8 mouse cellular contexts compared by ENCODE assay signal in the genomic region with DNA sequence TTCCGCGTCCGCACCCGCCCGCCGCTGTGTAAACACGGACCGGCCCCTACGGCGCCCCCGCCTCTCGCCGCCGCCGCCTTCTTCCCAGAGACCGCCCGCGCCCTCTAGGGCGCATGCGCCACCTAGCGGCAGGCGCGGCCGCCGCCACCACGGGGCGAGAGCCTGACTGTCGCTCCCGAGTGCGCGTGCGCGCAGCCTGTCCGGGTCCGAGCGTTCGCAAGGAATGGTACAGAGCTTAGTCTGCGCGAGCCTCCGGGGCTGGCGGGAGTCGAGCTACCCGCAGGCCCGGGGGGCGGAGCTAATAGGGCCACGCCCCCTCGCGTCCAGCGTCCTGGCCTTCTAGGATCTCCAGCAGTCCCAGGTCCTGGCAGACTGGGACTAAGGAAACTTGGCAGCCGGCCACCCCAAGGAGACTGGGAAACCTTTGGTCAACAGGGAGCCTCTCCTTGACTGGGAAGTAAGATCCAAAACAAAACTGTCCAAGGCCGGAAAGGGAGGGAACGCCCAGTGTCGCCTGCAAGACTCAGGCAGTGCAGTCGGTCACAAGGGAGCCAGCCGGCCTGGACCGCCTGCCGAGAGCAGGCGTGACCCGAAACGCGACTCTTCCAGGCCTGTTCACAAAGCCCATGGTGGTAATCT. TPM values are rescaled to one million over a fixed set of nuclear protein-coding genes. Genes with fewer than 3 reads are reported as not detected.
DNase-seq lines count a peak whose midpoint lies in the region; ATAC-seq lines count a peak whose summit lies in the region.

A gene (minus strand): TSS at position 303 of the 639 bp plus-strand sequence.

- peak within 1 kb of the TSS; percentile 84 for H3K4me3 ChIP-seq in brown adipose tissue, adult 24 weeks (ENCODE audit: insufficient read depth, low read depth, low read length)
- H3K4me3 ChIP-seq in heart, embryonic 14.5 days (ENCODE audit: control insufficient read depth in 1 of 2, insufficient read depth in 1 of 2, low read depth in 1 of 2, low read length in 2 of 2), result peak within 1 kb of the TSS; percentile 73 to 94
- peak within 1 kb of the TSS; percentile 98 for H3K4me3 ChIP-seq in liver, embryonic 13.5 days (replicated peaks)
- H3K4me3 ChIP-seq in stomach, embryonic 16.5 days (replicated peaks; ENCODE audit: low read length), result peak within 1 kb of the TSS; percentile 73

- WGBS in heart, embryonic 14.5 days, result under 1% methylated on average over 51 of the region's 61 CpGs
- WGBS in liver, embryonic 13.5 days (ENCODE audit: insufficient replicate concordance), result 1% methylated on average over 61 of the region's 61 CpGs
- under 1% methylated on average over 58 of the region's 61 CpGs for WGBS in stomach, embryonic 16.5 days

- peak; percentile 96 for ATAC-seq in heart, embryonic 14.5 days (ENCODE audit: insufficient number of reproducible peaks, insufficient read depth, low FRiP score, low read depth)
- peak; percentile 95 for ATAC-seq in liver, embryonic 13.5 days (ENCODE audit: low read depth)
- peak; percentile 96 for ATAC-seq in stomach, embryonic 16.5 days (ENCODE audit: insufficient read depth, low FRiP score)

- H3K9ac ChIP-seq in heart, embryonic 14.5 days (ENCODE audit: low read length), result peak within 1 kb of the TSS; percentile 97
- H3K9ac ChIP-seq in liver, embryonic 13.5 days, result peak within 1 kb of the TSS; percentile 100
- peak within 1 kb of the TSS; percentile 96 for H3K9ac ChIP-seq in stomach, embryonic 16.5 days (ENCODE audit: low read length)

- peak within 1 kb of the TSS; percentile 88 for H3K27ac ChIP-seq in brown adipose tissue, adult 24 weeks (replicated peaks; ENCODE audit: low read depth, low read length)
- peak within 1 kb of the TSS; percentile 98 to 99 for H3K27ac ChIP-seq in heart, embryonic 14.5 days (replicated peaks in 1 of 2; ENCODE audit: control insufficient read depth in 1 of 2, insufficient read depth in 1 of 2, low read depth in 2 of 2, low read length in 2 of 2)
- H3K27ac ChIP-seq in liver, embryonic 13.5 days, result peak within 1 kb of the TSS; percentile 98
- peak within 1 kb of the TSS; percentile 99 for H3K27ac ChIP-seq in stomach, embryonic 16.5 days (ENCODE audit: low read length)

- H3K36me3 ChIP-seq in heart, embryonic 14.5 days (ENCODE audit: control insufficient read depth, insufficient read depth, low read length), result no peaks in the 10 kb centered on the region
- no peaks in the 10 kb centered on the region for H3K36me3 ChIP-seq in liver, embryonic 13.5 days
- no peaks in the 10 kb centered on the region for H3K36me3 ChIP-seq in stomach, embryonic 16.5 days (ENCODE audit: control insufficient read depth, insufficient read depth, low read length)

- no peaks in the 10 kb centered on the region for H3K27me3 ChIP-seq in heart, embryonic 14.5 days (ENCODE audit: control insufficient read depth, insufficient read depth, low read length)
- no peaks in the 10 kb centered on the region for H3K27me3 ChIP-seq in liver, embryonic 13.5 days
- no peaks in the 10 kb centered on the region for H3K27me3 ChIP-seq in stomach, embryonic 16.5 days (ENCODE audit: control insufficient read depth, insufficient read depth, low read length)

- peak; percentile 95 for DNase-seq in CD4-positive, CD25-positive, alpha-beta regulatory T cell, adult 2 months (ENCODE audit: low read depth, low spot score)
- peak; percentile 97 for DNase-seq in fibroblast of lung, adult 2 months (ENCODE audit: low read depth)
- DNase-seq in kidney, postnatal 14 days, result peak; percentile 100
- DNase-seq in liver, embryonic 13.5 days, result peak; percentile 98
- peak; percentile 99 for DNase-seq in neural tube, embryonic 10.5 days (ENCODE audit: extremely low spot score, low spot score)

- H3K4me2 ChIP-seq in heart, embryonic 14.5 days (ENCODE audit: low read length), result peak within 1 kb of the TSS; percentile 62
- H3K4me2 ChIP-seq in liver, embryonic 13.5 days, result peak within 1 kb of the TSS; percentile 73
- H3K4me2 ChIP-seq in stomach, embryonic 16.5 days (ENCODE audit: low read depth, low read length), result peak within 1 kb of the TSS; percentile 67

- H3K4me1 ChIP-seq in brown adipose tissue, adult 24 weeks (ENCODE audit: control insufficient read depth, insufficient read depth, insufficient read length, low read length), result peaks cover 3% of the 10 kb centered on the region
- peaks cover 2 to 27% of the 10 kb centered on the region in 2 experiments; a peak in 1 of 4 replicates for H3K4me1 ChIP-seq in heart, embryonic 14.5 days (ENCODE audit: control insufficient read depth in 2 of 2, insufficient read depth in 2 of 2, low read length in 2 of 2)
- peaks cover 35% of the 10 kb centered on the region for H3K4me1 ChIP-seq in liver, embryonic 13.5 days (replicated peaks)
- H3K4me1 ChIP-seq in stomach, embryonic 16.5 days (ENCODE audit: control insufficient read depth, insufficient read depth, low read length), result peaks cover 7% of the 10 kb centered on the region

- no peaks in the 10 kb centered on the region for H3K9me3 ChIP-seq in heart, embryonic 14.5 days (ENCODE audit: control insufficient read depth, low read length)
- H3K9me3 ChIP-seq in liver, embryonic 13.5 days (replicated peaks), result no peaks in the 10 kb centered on the region
- no peaks in the 10 kb centered on the region for H3K9me3 ChIP-seq in stomach, embryonic 16.5 days (replicated peaks; ENCODE audit: control insufficient read depth, low read length)

RNA-seq across cellular contexts. Expression of the gene that starts here (rescaled TPM):
- polyA plus RNA-seq in brown adipose tissue, adult 24 weeks (2012; ENCODE audit: insufficient read depth, insufficient read length, missing spikeins), result 21.2 and 26.9 TPM in 2 replicates
- polyA plus RNA-seq in heart, embryonic 14.5 days (2014; fragmentation: Nextera tagmentation; extraction: Ambion mirVana), result 28.0 and 29.4 TPM in 2 replicates
- 20.6 and 28.5 TPM in 2 replicates for polyA plus RNA-seq in liver, embryonic 13.5 days (2015; fragmentation: Nextera tagmentation; extraction: Ambion mirVana)
- 42.0 and 42.7 TPM in 2 replicates for polyA plus RNA-seq in stomach, embryonic 16.5 days (2015; fragmentation: Nextera tagmentation; extraction: Ambion mirVana)

Comparison
In these comparisons a context has a peak if more than half of its experiments do, and no peak if none do; other contexts are left out.
1. Peak in every context shown above with its lines: DNase-seq, ATAC-seq, H3K4me3 ChIP-seq and H3K27ac ChIP-seq.